Mouse (Mus musculus): ENCODE measurements at regions not wholly inside any gene's neighbourhood (a gene's known extent, or its start where the extent isn't known, plus 50 kb on each side); places are given as distances from the start of the nearest gene placed in this dataset.

DNA sequence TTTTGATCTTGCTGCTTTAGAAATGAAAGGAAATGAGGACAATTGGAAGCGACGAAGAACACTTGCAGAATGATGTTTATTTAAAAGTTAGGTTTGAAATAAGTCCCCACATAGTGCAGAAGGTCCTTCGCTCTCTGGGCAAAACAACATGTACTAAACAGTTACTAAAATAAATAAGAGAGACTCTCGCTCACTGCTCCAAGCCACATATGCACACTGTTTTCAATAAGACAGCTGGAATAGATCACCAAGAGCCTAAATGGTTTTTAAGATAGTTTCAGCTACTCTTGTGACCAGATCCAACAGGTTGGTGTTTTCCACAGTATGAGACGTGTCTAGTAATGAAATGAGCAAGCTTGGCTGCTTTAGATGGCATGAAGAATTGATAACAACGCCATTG, 367.2 kb upstream of the BC052040 start:
- no peak for TF ChIP-seq POLR2A (IDR thresholded peaks at IDR 0.05; ENCODE audit: borderline replicate concordance, insufficient read depth, low read length)
- no peak for TF ChIP-seq CTCF (IDR thresholded peaks at IDR 0.05; ENCODE audit: borderline replicate concordance, insufficient read depth, low read depth, low read length)
